Mouse (Mus musculus): ENCODE measurements around the gene Fam32a.
A peak's percentile ranks its signal among the peaks of the same experiment; 100 is the strongest.

Fam32a gene

DNA sequence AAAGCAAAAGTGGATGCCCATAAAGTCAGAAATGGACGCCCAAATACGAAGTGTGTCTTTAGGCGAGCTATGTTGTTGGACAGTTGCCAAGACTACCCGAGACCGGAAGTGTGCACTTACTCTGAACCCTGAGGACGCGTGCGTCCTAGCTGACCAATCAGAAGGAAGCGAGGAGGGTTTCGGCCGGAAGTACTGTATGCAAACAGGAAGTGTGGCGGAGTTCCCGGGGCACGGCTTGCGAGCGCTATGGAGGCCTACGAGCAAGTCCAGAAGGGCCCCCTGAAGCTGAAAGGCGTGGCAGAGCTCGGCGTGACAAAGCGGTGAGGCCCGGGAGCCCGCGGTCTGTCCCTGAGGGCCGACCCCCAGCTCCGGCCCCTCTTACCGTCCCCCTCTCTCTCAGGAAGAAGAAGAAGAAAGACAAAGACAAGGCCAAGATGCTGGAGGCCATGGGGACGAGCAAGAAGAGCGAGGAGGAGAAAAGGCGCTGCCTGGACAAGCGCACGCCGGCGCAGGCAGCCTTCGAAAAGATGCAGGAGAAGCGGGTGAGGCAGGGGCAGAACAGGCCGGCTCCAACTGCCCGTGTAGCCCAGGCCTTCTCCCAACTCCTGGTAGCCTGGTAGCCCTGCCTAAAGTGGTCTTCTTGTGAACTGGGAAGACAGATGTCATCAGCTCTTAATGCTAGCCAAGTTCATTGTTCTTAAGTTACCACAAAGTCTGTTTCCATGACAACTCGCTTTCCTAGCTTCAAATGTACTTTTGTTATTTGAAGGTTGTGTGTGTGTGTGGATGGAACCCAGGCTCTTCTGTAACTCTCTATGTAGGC lies at the start of gene Fam32a:
Fam32a (plus strand) TSS at position 190 of the 823 bp plus-strand sequence.
- DNase-seq (ENCODE audit: extremely low spot score, low read depth, low spot score), result peak; percentile 98

DNA sequence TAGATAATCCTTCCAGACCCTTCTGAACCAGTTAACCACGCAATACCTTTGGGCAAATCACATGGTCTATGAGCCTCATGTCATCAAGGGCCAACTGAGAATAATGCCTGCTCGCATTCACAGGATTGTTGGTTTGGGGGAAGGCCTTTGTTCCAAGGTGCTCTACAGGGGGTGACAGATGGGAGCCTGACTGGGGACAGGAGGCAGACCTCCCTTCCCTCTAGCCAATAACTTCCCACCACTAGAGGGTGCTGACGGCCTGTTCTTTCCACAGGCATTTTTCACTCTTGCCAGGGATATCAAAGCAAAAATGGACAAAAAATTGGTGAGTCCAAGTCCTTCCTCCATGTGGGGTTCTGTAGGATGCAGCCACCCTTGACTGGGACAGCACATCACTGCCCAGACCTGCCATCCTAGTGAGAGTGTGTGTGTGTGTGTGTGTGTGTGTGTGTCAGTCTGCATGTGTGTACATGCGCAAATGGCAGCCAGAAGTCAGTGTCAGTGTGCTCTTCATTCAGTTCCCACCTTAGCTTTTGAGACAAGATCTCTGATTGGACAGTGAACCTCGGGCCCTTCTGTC lies 42.1 kb upstream of the Fam32a start:
- DNase-seq (ENCODE audit: extremely low spot score, low read depth, low spot score), result no peak

DNA sequence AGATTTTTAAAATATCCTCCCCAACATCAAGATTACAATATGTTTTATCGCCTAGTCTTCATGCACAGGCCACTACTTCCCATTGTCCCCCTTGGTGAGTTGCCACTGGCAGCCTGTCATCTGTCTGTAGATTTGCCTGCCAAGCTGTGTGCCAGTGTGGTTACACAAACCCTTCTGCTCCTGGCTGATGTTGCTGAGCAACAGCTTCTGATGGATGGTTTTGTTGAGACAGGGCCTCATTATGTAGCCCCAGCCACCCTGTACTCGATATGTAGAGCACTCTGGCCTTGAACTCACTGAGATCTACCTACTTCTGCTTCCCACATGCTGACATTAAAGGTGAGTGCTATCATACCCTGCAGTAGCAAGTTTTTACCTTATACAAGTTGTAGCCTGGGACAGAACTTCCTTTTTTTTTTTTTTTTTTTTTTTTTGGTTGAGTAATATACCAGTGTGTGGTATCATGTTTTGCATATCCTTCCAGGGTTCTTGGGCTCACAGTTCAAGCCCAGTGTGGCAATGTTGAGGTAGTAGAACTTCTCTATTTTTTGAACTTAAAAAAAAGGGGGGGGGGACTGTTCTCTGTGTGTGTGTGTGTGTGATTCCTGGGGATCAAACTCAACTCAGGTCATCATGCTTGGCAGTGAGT lies 35.9 kb upstream of the Fam32a start:
- DNase-seq (ENCODE audit: extremely low spot score, low read depth, low spot score), result no peak

DNA sequence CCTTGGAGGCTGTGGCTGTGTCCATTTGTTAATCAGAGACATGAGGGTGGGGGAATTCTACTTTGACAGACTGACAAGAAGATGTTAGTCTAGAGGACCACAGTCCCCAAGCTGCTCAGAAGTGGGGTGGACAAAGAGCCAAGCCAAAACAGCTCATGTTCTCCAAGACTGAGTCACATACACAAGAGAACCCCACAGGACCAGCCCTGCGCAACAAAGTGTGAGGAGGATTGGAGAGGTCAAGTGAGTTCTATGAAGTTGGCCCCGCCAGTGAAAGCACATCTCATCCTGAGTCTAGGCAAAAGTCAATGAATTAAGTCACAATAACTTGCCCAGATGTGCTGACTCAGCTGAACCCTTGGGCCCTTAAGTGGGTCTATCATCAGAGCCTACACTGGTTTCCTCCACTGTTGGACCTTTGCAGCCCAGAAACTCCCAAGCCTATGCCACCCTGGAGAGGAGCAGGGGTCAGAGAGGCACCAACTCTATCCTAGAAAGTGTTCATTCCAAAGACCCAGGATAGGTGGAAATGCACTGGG lies 31.7 kb upstream of the Fam32a start:
- no peak for DNase-seq (ENCODE audit: extremely low spot score, low read depth, low spot score)

DNA sequence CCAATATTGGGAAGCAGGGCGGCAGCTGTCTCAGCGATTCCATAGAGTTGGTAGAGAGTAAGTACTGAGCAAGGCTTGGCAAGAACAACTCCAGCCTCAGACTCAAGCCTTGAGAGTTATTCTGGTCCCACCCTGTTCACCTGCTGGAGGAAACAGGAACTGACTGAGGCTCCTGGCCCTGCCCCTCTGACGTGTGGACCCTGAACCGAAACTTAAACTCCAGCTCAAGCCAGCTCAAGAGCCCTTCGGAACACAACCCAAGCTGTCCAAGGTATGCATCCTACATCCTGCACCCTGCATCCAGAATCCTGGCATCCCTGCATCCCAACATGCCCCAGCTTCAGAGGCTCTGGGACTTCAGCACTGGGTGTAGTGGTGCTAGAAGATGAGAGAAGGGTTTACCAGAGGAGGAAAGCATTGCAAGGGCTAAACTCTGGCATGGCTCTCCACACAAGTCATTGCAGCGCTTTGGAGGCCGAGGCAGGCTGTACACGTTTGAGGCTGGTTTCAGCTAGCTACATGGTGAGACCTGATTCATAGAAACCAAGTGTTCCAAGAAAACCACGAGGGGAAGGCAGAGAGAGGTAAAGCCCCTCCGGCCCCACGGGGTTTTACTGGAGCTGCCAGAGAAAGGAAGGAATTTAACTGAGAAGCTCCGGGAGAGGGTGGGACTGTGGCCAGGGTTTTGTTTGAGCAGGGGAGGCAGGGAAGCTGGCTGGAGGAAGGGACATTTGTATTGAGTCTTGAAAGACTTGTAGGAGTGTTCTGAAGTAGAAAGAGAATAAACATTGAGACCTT lies 29.9 kb upstream of the Fam32a start, which contains the start of gene Hsh2d:
Hsh2d (plus strand) TSS at position 222 of the 798 bp plus-strand sequence.
- DNase-seq (ENCODE audit: extremely low spot score, low read depth, low spot score), result no peak

DNA sequence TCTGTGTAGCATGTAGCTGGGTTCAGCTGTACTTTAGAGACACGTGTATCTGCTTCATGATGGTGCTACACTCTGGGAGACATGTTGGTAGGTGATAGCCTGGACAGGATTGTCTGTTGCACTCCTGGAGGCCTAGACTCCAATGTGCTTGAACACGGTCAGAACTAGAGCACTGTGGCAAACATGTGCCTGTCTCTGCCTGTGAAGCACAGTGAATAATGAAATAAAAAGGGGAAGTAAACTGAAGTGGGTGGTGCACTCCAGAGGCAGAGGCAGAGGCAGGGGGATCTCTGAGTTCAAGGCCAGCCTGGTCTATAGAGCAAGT lies 29.4 kb upstream of the Fam32a start:
- no peak for DNase-seq (ENCODE audit: extremely low spot score, low read depth, low spot score)

DNA sequence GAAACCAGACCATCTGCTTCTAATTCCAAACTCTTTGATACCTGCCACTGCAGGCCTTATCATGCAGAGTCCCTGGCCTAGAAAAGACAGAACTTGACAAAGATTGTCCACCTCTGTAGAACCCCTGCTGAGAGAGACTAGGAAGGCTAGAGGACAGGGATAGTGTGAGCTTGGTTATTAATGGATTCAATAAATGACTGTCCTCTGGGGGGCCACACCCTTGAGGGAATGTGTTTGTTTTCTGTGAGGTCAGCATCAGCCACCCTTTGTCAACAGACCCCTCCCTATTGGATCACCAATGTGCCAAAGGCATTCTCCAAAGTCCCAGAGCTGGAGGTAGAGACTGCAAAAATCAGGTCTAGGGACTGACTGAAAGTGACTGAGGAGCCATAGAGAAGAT lies 27.5 kb upstream of the Fam32a start:
- DNase-seq (ENCODE audit: extremely low spot score, low read depth, low spot score), result no peak

DNA sequence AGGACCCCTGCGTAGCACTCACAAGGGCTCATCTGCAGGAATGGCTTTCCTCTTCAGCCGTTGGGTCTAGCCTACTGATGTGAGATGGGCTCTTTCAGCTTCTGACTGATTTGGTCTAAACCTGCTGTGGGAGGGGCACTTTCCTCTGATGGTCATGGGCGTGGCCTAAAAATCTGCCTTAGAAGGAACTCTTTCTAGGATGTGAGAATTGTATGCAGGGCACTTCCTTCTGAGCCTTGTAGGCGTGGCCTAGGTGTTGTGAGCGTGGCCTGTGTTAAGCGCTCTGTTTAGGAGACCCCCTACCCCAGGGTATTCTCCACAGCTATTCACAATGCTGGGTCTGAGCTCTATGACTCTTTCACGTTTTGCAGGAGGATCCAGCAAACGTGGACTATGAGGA lies 21.5 kb upstream of the Fam32a start:
- no peak for DNase-seq (ENCODE audit: extremely low spot score, low read depth, low spot score)

DNA sequence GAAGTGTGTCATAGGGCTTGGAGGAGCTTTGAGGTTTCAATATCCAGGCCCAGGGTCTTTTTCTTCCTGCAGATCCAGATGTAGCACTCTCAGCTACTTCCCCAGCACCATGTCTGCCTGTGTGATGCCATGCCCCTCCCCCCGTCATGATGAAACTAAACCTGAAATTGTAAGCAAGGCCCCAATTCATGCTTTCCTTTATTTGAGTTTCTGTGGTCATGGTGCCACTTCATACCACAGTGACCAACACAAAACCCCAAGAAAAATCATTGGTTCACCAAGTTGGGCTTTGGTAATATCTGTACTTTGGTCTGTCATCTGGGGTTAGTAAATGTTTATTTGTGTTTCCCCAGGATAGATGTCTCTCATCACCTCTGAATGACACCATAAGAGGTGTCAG lies 10.9 kb upstream of the Fam32a start:
- no peak for DNase-seq (ENCODE audit: extremely low spot score, low read depth, low spot score)

DNA sequence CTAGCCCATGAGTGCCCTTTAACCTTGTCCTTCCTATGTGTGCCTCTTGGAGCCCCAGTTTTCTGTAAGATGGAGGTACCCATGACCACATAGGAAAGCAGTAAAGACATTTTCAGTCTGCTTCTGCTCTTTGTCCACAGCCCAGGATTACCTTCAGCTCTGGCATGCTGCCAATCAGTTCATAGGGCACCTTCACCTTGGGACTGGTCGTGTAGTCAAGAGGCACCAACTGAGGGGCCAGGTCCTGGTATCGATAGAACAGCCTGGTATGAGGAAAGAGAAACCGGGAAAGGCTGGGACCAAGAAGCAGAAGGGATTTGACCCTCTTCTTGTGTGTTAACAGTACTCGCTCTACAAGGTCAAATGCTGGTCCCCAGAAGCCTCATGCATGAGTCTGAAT lies 9.3 kb upstream of the Fam32a start:
- DNase-seq (ENCODE audit: extremely low spot score, low read depth, low spot score), result no peak

DNA sequence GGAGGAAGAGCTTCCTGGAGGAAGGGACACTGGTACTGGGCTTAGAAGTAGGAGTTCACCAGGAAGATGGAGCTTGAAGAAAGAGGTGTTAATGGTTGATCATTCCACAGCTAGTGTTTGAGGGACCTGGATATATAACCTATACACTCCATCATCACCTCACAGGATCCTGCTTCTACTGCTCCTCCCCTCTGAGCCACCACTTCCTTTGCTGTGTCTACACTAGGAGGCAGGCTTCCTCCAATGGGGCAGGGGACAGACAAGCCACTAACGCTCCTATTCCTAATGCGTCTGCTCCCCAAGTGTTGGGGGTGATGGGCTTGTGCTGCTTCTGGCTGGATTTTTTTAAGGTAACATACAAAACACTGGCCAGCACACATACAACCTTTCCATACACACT lies 8.8 kb upstream of the Fam32a start:
- no peak for DNase-seq (ENCODE audit: extremely low spot score, low read depth, low spot score)

DNA sequence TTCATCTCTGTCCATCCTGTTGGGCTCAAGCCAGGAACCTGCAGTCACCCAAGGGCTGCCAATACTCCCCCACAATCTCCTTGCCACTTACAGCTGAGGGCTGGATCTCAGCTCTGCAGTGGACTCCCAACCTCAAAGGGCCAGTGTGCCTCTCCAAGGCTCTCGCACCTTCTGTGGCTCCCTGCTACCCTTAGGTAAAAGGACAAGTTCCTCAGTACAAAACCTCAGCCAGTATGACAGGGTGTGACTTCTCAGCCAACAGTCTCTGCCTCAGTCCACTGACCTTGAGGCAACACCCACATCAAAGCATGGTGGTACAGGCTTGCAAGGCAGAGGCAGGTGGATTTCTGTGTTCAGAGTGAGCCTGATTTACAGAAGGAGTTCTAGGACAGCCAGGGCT lies 7.7 kb upstream of the Fam32a start:
- no peak for DNase-seq (ENCODE audit: extremely low spot score, low read depth, low spot score)

DNA sequence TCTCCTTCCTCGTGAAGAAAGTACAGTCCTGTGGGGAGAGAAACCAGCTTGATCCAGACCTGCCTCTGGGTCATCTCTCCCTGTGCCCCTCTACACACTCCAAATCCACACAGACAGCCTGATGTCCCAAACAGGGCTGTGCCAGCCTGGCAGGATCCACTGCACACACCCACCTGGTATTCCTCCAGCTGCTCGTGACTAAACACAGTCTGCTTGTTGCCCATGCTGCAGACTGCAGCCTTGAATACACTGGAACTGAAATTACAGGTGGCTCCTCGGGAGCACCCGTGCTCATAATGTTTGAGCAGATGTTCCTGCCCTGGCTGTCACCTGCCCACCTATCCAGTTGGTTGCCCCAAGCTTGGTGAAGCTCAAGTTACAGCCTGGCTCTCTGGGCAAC lies 6.8 kb upstream of the Fam32a start, which contains the start of gene Cib3:
Cib3 (minus strand) TSS at position 87 of the 400 bp plus-strand sequence.
- DNase-seq (ENCODE audit: extremely low spot score, low read depth, low spot score), result no peak

DNA sequence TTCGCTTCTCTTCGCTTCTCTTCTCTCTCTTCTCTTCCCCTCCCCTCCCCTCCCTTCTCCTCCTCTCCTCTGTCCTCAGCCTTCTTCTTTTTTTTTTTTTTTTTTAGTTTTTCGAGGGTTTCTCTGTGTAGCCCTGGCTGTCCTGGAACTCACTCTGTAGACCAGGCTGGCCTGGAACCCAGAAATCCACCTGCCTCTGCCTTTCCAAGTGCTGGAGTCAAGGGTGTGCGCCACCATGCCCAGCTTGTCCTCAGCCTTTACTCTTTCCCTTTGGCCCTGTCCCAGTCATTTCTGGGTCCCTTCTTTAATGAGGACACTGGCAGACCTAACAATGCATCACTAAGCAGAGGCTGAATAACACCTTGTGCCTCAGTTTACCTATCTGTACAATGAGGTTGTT lies 6.0 kb upstream of the Fam32a start, which contains the start of gene Gm11034:
Gm11034 (minus strand) TSS at position 101 of the 400 bp plus-strand sequence.
- no peak for DNase-seq (ENCODE audit: extremely low spot score, low read depth, low spot score)

DNA sequence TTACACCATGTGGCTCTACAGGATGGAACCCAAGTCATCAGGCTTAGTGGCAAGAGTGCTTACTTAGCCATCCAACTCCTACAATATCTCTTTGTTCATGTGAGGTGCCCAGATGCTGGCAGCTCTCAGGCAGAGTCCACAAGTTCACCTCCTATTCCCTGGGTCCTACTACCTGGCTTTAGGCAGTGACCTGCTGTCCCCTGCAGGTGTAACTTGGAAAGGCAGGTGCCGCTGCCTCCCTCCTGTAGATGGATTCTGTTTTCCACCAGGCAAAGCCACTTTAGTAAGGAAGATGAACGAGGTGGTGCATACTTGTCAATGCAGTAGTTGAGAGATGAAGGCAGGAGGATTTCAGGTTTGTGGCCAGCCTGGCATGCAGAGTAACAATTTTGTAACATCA lies 4.5 kb upstream of the Fam32a start:
- no peak for DNase-seq (ENCODE audit: extremely low spot score, low read depth, low spot score)

DNA sequence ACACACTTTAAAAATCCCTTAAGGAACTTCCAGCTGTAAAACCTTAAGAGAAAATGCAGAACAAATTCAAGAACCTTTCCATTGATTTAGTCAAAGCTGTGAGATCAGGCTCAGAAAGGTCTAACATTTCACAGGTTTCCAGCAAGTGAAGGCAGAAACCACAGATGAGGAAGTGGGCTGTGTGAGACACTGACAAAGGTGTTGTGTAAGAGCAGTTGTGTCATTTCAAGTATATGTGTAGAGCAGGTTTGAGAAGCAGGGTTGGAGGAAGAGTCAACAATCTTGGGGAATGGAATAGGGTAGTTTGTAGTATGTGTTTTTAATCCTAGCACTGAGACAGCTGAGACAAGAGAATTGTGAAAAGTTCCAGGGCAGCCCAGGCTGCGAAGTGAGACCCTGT lies 3.7 kb upstream of the Fam32a start:
- DNase-seq (ENCODE audit: extremely low spot score, low read depth, low spot score), result no peak

DNA sequence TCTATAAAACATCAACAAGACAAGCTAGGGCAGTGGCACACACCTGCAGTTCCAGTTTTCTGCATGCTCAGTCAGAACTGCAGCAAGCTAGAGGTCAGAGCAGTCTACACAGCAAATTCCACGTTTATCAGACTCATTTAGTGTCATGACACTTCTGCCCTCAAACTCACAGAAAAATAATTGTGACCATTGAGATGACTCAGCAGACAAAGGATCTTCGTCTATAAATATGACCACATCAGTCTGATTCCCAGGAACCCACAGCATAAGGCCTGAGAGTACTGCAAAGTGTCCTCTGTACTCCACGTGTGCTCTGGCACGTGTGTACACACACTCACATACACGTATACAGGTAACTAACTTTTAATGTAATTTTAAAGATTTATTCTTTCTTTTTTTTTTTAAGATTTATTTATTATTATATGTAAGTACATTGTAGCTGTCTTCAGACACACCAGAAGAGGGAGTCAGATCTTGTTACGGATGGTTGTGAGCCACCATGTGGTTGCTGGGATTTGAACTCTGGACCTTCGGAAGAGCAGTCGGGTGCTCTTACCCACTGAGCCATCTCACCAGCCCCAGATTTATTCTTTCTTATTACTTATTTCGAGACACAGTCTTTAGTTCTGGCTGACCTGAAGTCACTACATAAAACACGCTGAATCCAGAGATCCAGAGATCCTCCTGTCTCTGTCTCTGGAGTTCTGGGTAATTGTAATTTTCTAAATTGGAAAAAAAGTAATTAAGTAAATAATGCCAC lies 569 bp upstream of the Fam32a start:
- no peak for DNase-seq (ENCODE audit: extremely low spot score, low read depth, low spot score)

DNA sequence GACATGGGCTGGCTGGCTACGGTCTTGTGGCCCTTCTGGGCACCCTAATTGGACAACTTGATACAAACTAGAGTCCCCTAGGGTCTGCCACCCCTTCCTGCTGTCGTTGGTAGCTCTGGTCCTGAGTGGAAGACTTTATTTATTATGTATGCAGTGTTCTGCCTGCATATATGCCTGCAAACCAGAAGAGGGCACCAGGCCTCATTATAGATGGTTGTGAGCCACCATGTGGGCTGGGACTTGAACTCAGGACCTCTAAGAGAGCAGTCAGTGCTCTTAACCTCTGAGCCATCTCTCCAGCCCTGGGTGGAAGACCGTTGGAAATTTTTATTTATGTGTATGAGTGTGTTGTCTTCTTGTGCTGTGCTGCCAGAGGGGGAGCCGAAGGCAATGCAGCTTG lies 1.2 kb downstream of the Fam32a start:
- no peak for DNase-seq (ENCODE audit: extremely low spot score, low read depth, low spot score)

DNA sequence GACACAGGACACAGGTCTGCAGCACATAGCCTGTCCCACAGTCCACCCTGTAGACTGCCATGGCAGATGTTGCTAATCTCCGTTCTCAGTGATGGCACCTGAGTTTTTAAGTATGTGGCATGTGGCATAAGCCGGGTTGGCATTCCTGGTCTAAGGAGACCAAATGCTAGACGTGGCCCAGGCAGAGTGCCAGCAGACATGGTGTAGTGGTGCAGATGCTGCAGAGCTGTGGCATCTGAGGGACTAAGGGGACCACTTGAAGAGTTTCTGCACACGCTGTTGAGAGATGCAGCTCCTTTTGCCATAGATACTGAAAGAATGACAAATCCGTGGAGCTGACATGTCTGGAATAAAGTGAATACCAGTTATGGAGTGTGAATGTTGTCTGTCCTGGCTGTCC lies 3.1 kb downstream of the Fam32a start:
- DNase-seq (ENCODE audit: extremely low spot score, low read depth, low spot score), result no peak

All from hindlimb bud, embryonic 11.5 days (tissue).